Mouse (Mus musculus) CH12.LX (cell line): Measurements from ENCODE around the gene Zbtb24.

Source experiments
- EP300 ChIP-seq: IDR thresholded peaks from 2 replicates; pipeline ENCODE4 v1.6.1; 2011; ENCODE audit warnings: low read length, improper control_type of control experiment
- POLR2A ChIP-seq: IDR thresholded peaks from 2 replicates; pipeline ENCODE4 v1.6.1; 2011; ENCODE audit warnings: low read depth, mild to moderate bottlenecking, improper control_type of control experiment, low read length
- SIN3A ChIP-seq: IDR thresholded peaks from 2 replicates; pipeline ENCODE4 v1.6.1; 2012; ENCODE audit warnings: low read length, improper control_type of control experiment, inconsistent platforms

DNA sequence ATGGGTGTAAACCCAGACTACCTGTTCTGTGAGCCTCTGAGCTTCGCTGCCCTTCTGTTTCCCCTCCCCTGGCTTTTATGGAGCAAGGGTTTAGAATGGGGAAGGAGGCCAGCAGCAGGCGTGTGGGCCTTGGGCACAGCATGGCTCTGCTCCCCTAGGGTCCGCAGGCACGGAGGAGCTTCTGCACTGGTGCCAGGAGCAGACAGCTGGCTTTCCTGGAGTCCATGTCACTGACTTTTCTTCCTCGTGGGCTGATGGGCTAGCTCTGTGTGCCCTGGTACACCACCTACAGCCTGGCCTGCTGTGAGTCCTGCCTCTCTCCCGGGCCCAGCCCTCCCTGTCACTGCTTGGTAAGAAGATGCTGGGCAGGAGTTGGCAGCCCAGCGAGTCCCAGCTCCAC lies 32.3 kb downstream of the Zbtb24 start:
- TF ChIP-seq SIN3A (no peak), POLR2A (no peak), EP300 (no peak)
